Mouse (Mus musculus) layer of hippocampus, postnatal 25 days (tissue): ENCODE measurements at regions not wholly inside any gene's neighbourhood (a gene's known extent, or its start where the extent isn't known, plus 50 kb on each side); places are given as distances from the start of the nearest gene placed in this dataset.
A peak's percentile ranks its signal among the peaks of the same experiment; 100 is the strongest.

Experiments used
- DNase-seq, 2 experiments: peaks; one replicate each; pipeline ENCODE4 v3.0.0; 2022; ENCODE audit warnings: mixed read lengths in 2 of 2, low spot score in 1 of 2; ENCODE audit errors: extremely low spot score in 1 of 2

GRCm38 (mm10) chr4:53915326-53915725 lies 89.5 kb downstream of the Tmem38b start:
- DNase-seq, result no peak

GRCm38 (mm10) chr4:53919188-53919587 lies 93.3 kb downstream of the Tmem38b start:
- DNase-seq, result peak in 1 of 2 experiments; percentile 71

- no peak for DNase-seq
Measured at GRCm38 (mm10) chr4:53920587-53920986, 94.7 kb downstream of the Tmem38b start.

- no peak for DNase-seq
Measured at GRCm38 (mm10) chr4:53931068-53931467, 105.2 kb downstream of the Tmem38b start.

- DNase-seq, result peak; percentile 39 to 41
Measured at GRCm38 (mm10) chr4:53931499-53931898, 105.7 kb downstream of the Tmem38b start.

- no peak for DNase-seq
Measured at GRCm38 (mm10) chr4:53935306-53935705, 109.5 kb downstream of the Tmem38b start.

- DNase-seq, result no peak
Measured at GRCm38 (mm10) chr4:53948736-53949135, 122.9 kb downstream of the Tmem38b start.

GRCm38 (mm10) chr4:53949164-53949563 lies 123.3 kb downstream of the Tmem38b start:
- no peak for DNase-seq

- no peak for DNase-seq
Measured at GRCm38 (mm10) chr4:53950496-53950895, 124.7 kb downstream of the Tmem38b start.

- no peak for DNase-seq
Measured at GRCm38 (mm10) chr4:53951003-53951733, 125.3 kb downstream of the Tmem38b start.

GRCm38 (mm10) chr4:53951734-53952109 lies 125.9 kb downstream of the Tmem38b start:
- DNase-seq, result no peak

- no peak for DNase-seq
Measured at GRCm38 (mm10) chr4:53952288-53952687, 126.4 kb downstream of the Tmem38b start.

- no peak for DNase-seq
Measured at GRCm38 (mm10) chr4:53962458-53962857, 136.6 kb downstream of the Tmem38b start.

GRCm38 (mm10) chr4:53970461-53970860 lies 144.6 kb downstream of the Tmem38b start:
- DNase-seq, result no peak

GRCm38 (mm10) chr4:53970960-53971359 lies 145.1 kb downstream of the Tmem38b start:
- no peak for DNase-seq

GRCm38 (mm10) chr4:53976036-53976638 lies 150.3 kb downstream of the Tmem38b start:
- no peak for DNase-seq

GRCm38 (mm10) chr4:53986519-53987301 lies 160.9 kb downstream of the Tmem38b start:
- no peak for DNase-seq

- DNase-seq, result no peak
Measured at GRCm38 (mm10) chr4:53987536-53987935, 161.7 kb downstream of the Tmem38b start.

GRCm38 (mm10) chr4:54021069-54021829 lies 195.4 kb downstream of the Tmem38b start:
- no peak for DNase-seq

- no peak for DNase-seq
Measured at GRCm38 (mm10) chr4:54021861-54022385, 196.1 kb downstream of the Tmem38b start.
